Mouse (Mus musculus) heart, postnatal 4 days (tissue): ENCODE measurements at regions not wholly inside any gene's neighbourhood (a gene's known extent, or its start where the extent isn't known, plus 50 kb on each side); places are given as distances from the start of the nearest gene placed in this dataset.

ENCODE experiments used
- DNase-seq: peaks from one replicate; pipeline ENCODE4 v3.0.0; 2021

GRCm38 (mm10) chrX:42431851-42432635 lies 57.4 kb upstream of the Tex13c2 start:
- peak; percentile 8 for DNase-seq
